Mouse (Mus musculus): ENCODE data around the gene Trir. TPM values are rescaled to one million over a fixed set of nuclear protein-coding genes. Genes with fewer than 3 reads are reported as not detected.

Gene Trir
- total RNA-seq, 1 experiment: 181 TPM

- Histone ChIP-seq H3K9ac (ENCODE audit: insufficient read depth, low read depth, low read length, poor library complexity, severe bottlenecking) (no peak overlapping the region), H3K4me1 (ENCODE audit: control insufficient read depth in 2 of 2, insufficient read depth in 2 of 2, low read length in 2 of 2, poor library complexity in 1 of 2) (peaks cover 13 to 15% of the 10 kb centered on the region in 2 experiments), H3K9me3 (ENCODE audit: control insufficient read depth, insufficient read depth, low read depth, low read length) (no peaks in the 10 kb centered on the region), H3K36me3 (ENCODE audit: control insufficient read depth, insufficient read depth, low read length, poor library complexity, severe bottlenecking) (no peaks in the 10 kb centered on the region), H3K27ac (ENCODE audit: insufficient read depth, low read depth, low read length, poor library complexity, severe bottlenecking) (no peak overlapping the region; the same call in 1 of the 2 replicates), H3K4me3 (ENCODE audit: insufficient read depth in 1 of 2, low read depth in 1 of 2, low read length in 2 of 2, poor library complexity in 1 of 2, severe bottlenecking in 1 of 2) (peak overlapping the region; percentile 15 to 33; a peak in 3 of 4 replicates)
- TF ChIP-seq CHD2 (IDR thresholded peaks at IDR 0.05; ENCODE audit: low read depth, low read length): no peak
- no peak for TF ChIP-seq HCFC1 (IDR thresholded peaks at IDR 0.05; ENCODE audit: borderline replicate concordance, insufficient read depth, low read length)
- DNase-seq (ENCODE audit: low read depth, low spot score): no peak
- in situ Hi-C loops (cut with MboI; ENCODE audit: low sequenced_read_pairs in 2 of 2, unreplicated experiment in 2 of 2): no loop called here
Observed at GRCm38 (mm10) chr8:84987903-84988302, 38.7 kb upstream of the Trir start.

DNA sequence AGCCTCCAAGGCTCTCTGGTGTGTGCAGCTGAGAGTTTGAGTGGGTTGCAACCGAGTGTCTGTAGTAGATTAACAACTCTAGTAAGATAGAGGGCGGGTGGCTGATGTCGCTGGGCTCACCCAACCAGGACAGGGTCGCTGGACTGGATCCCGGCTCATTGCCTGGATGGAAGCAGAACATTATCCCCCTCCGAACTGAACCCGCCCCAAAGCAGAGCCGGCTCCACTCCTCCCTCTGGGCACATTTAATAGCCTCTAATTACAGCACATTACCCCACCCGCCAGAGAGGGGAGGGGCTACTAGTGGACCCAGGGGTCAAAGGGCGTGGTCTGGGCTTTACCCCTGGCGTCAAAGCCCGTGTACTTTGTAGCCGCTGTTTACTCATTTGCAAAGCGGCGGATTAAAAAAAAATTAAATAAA is 37.3 kb upstream of the Trir start:
- no peak for TF ChIP-seq ZNF384 (IDR thresholded peaks at IDR 0.05; ENCODE audit: low read depth, low read length)
- no peak for TF ChIP-seq ZC3H11A (IDR thresholded peaks at IDR 0.05; ENCODE audit: borderline replicate concordance, low read depth, low read length)
- TF ChIP-seq CHD2 (IDR thresholded peaks at IDR 0.05; ENCODE audit: low read depth, low read length): no peak
- no peak for TF ChIP-seq HCFC1 (IDR thresholded peaks at IDR 0.05; ENCODE audit: borderline replicate concordance, insufficient read depth, low read length)
- TF ChIP-seq MAFK (IDR thresholded peaks at IDR 0.05; ENCODE audit: insufficient read depth, low read depth, low read length): no peak
- H3K4me1 ChIP-seq (ENCODE audit: control insufficient read depth in 2 of 2, insufficient read depth in 2 of 2, low read length in 2 of 2, poor library complexity in 1 of 2): peaks cover 11% of the 10 kb centered on the region in 2 experiments
- H3K4me3 ChIP-seq (ENCODE audit: insufficient read depth in 1 of 2, low read depth in 1 of 2, low read length in 2 of 2, poor library complexity in 1 of 2, severe bottlenecking in 1 of 2): peak overlapping the region; percentile 27 to 86
- peak overlapping the region; percentile 36; the same call in 1 of the 2 replicates for H3K9ac ChIP-seq (ENCODE audit: insufficient read depth, low read depth, low read length, poor library complexity, severe bottlenecking)
- in situ Hi-C loops (cut with MboI; ENCODE audit: low sequenced_read_pairs in 2 of 2, unreplicated experiment in 2 of 2): no loop called here
- no peak for DNase-seq (ENCODE audit: low read depth, low spot score)
- H3K9me3 ChIP-seq (ENCODE audit: control insufficient read depth, insufficient read depth, low read depth, low read length): no peaks in the 10 kb centered on the region
- H3K27ac ChIP-seq (ENCODE audit: insufficient read depth, low read depth, low read length, poor library complexity, severe bottlenecking): peak overlapping the region; percentile 91
- peaks cover 7% of the 10 kb centered on the region; the same call in 1 of the 2 replicates for H3K36me3 ChIP-seq (ENCODE audit: control insufficient read depth, insufficient read depth, low read length, poor library complexity, severe bottlenecking)

GRCm38 (mm10) chr8:84989810-84990209 is 36.8 kb upstream of the Trir start:
- in situ Hi-C loops (cut with MboI; ENCODE audit: low sequenced_read_pairs in 2 of 2, unreplicated experiment in 2 of 2): no loop called here

GRCm38 (mm10) chr8:84990349-84990748 is 36.3 kb upstream of the Trir start, which contains the start of gene Hook2:
Hook2 (plus strand) TSS chr8:84990603.
- peak; percentile 98 for DNase-seq (ENCODE audit: low read depth, low spot score)
- Histone ChIP-seq H3K36me3 (ENCODE audit: control insufficient read depth, insufficient read depth, low read length, poor library complexity, severe bottlenecking) (peaks cover 15% of the 10 kb centered on the region), H3K9ac (ENCODE audit: insufficient read depth, low read depth, low read length, poor library complexity, severe bottlenecking) (peak within 1 kb of the TSS; percentile 97), H3K4me3 (ENCODE audit: insufficient read depth in 1 of 2, low read depth in 1 of 2, low read length in 2 of 2, poor library complexity in 1 of 2, severe bottlenecking in 1 of 2) (peak within 1 kb of the TSS; percentile 86 to 89), H3K9me3 (ENCODE audit: control insufficient read depth, insufficient read depth, low read depth, low read length) (no peaks in the 10 kb centered on the region), H3K27ac (ENCODE audit: insufficient read depth, low read depth, low read length, poor library complexity, severe bottlenecking) (peak within 1 kb of the TSS; percentile 96), H3K4me1 (ENCODE audit: control insufficient read depth in 2 of 2, insufficient read depth in 2 of 2, low read length in 2 of 2, poor library complexity in 1 of 2) (peaks cover 9 to 13% of the 10 kb centered on the region in 2 experiments)
- in situ Hi-C loops (cut with MboI; ENCODE audit: low sequenced_read_pairs in 2 of 2, unreplicated experiment in 2 of 2): no loop called here
- no peak for TF ChIP-seq MAFK (IDR thresholded peaks at IDR 0.05; ENCODE audit: insufficient read depth, low read depth, low read length)
- 0 out of 2 replicates have a peak, but pooled peaks have one; percentile 38 for TF ChIP-seq HCFC1 (IDR thresholded peaks at IDR 0.05; ENCODE audit: borderline replicate concordance, insufficient read depth, low read length)
- no peak for TF ChIP-seq CHD2 (IDR thresholded peaks at IDR 0.05; ENCODE audit: low read depth, low read length)

More at GRCm38 (mm10) chr8:84989810-84990209, 36.8 kb upstream of the Trir start:
- Histone ChIP-seq H3K4me1 (ENCODE audit: control insufficient read depth in 2 of 2, insufficient read depth in 2 of 2, low read length in 2 of 2, poor library complexity in 1 of 2) (peaks cover 9 to 11% of the 10 kb centered on the region in 2 experiments), H3K9ac (ENCODE audit: insufficient read depth, low read depth, low read length, poor library complexity, severe bottlenecking) (peak overlapping the region; percentile 89), H3K36me3 (ENCODE audit: control insufficient read depth, insufficient read depth, low read length, poor library complexity, severe bottlenecking) (peaks cover 12% of the 10 kb centered on the region), H3K27ac (ENCODE audit: insufficient read depth, low read depth, low read length, poor library complexity, severe bottlenecking) (peak overlapping the region; percentile 91), H3K4me3 (ENCODE audit: insufficient read depth in 1 of 2, low read depth in 1 of 2, low read length in 2 of 2, poor library complexity in 1 of 2, severe bottlenecking in 1 of 2) (peak overlapping the region; percentile 75 to 86), H3K9me3 (ENCODE audit: control insufficient read depth, insufficient read depth, low read depth, low read length) (no peaks in the 10 kb centered on the region)
- DNase-seq (ENCODE audit: low read depth, low spot score): no peak
- TF ChIP-seq ZC3H11A (IDR thresholded peaks at IDR 0.05; ENCODE audit: borderline replicate concordance, low read depth, low read length) (0 out of 2 replicates have a peak, but pooled peaks have one; percentile 27), ZNF384 (IDR thresholded peaks at IDR 0.05; ENCODE audit: low read depth, low read length) (no peak; the same call in 1 of the 2 replicates), HCFC1 (IDR thresholded peaks at IDR 0.05; ENCODE audit: borderline replicate concordance, insufficient read depth, low read length) (no peak), CHD2 (IDR thresholded peaks at IDR 0.05; ENCODE audit: low read depth, low read length) (no peak)

GRCm38 (mm10) chr8:84990836-84991235 is 35.8 kb upstream of the Trir start:
- no peak for DNase-seq (ENCODE audit: low read depth, low spot score)
- in situ Hi-C loops (cut with MboI; ENCODE audit: low sequenced_read_pairs in 2 of 2, unreplicated experiment in 2 of 2): no loop called here
- Histone ChIP-seq H3K4me1 (ENCODE audit: control insufficient read depth in 2 of 2, insufficient read depth in 2 of 2, low read length in 2 of 2, poor library complexity in 1 of 2) (peaks cover 9 to 13% of the 10 kb centered on the region in 2 experiments), H3K27ac (ENCODE audit: insufficient read depth, low read depth, low read length, poor library complexity, severe bottlenecking) (peak overlapping the region; percentile 96), H3K9ac (ENCODE audit: insufficient read depth, low read depth, low read length, poor library complexity, severe bottlenecking) (peak overlapping the region; percentile 97), H3K4me3 (ENCODE audit: insufficient read depth in 1 of 2, low read depth in 1 of 2, low read length in 2 of 2, poor library complexity in 1 of 2, severe bottlenecking in 1 of 2) (peak overlapping the region; percentile 86 to 89), H3K9me3 (ENCODE audit: control insufficient read depth, insufficient read depth, low read depth, low read length) (no peaks in the 10 kb centered on the region), H3K36me3 (ENCODE audit: control insufficient read depth, insufficient read depth, low read length, poor library complexity, severe bottlenecking) (peaks cover 15% of the 10 kb centered on the region)
- no peak for TF ChIP-seq ZNF384 (IDR thresholded peaks at IDR 0.05; ENCODE audit: low read depth, low read length)
